Mouse (Mus musculus) lung, postnatal 0 days (tissue): ENCODE results near the gene Col9a3. TPM values are rescaled to one million over a fixed set of nuclear protein-coding genes. Genes with fewer than 3 reads are reported as not detected.

Experiments
- ATAC-seq: fragments of 200-750 bp; cut with Nextera tagmentation; 2 replicates; pipeline ENCODE4 v1.8.0; 2017; ENCODE audit warnings: moderate library complexity
- DNase-seq: peaks from one replicate; pipeline ENCODE4 v3.0.0-alpha.2; 2016; ENCODE audit warnings: low spot score
- H3K27ac ChIP-seq: fragments of 300-500 bp; sonication (generic); 2 replicates; pipeline ENCODE4 v1.5.1; 2014; ENCODE audit warnings: antibody characterized with exemption, mild to moderate bottlenecking, low read length, mixed read lengths
- H3K27me3 ChIP-seq: fragments of 300-500 bp; sonication (generic); replicated peaks from 2 replicates; pipeline ENCODE4 v1.6.1; 2014; ENCODE audit warnings: low read length, mixed read lengths; ENCODE audit not compliant: insufficient read depth
- H3K36me3 ChIP-seq: fragments of 300-500 bp; sonication (generic); 2 replicates; pipeline ENCODE4 v1.6.1; 2014; ENCODE audit warnings: low read length, mixed read lengths; ENCODE audit not compliant: insufficient read depth
- H3K4me1 ChIP-seq: fragments of 300-500 bp; sonication (generic); 2 replicates; pipeline ENCODE4 v1.6.1; 2014; ENCODE audit warnings: antibody characterized with exemption, low read depth, low read length, mixed read lengths; ENCODE audit not compliant: insufficient read depth
- H3K4me2 ChIP-seq: fragments of 300-500 bp; sonication (generic); replicated peaks from 2 replicates; pipeline ENCODE4 v1.6.1; 2014; ENCODE audit warnings: low read depth, mild to moderate bottlenecking, low read length, moderate library complexity, mixed read lengths
- H3K4me3 ChIP-seq: fragments of 300-500 bp; sonication (generic); 2 replicates; pipeline ENCODE4 v1.5.1; 2014; ENCODE audit warnings: low read depth, low read length
- H3K9ac ChIP-seq: fragments of 300-500 bp; sonication (generic); replicated peaks from 2 replicates; pipeline ENCODE4 v1.6.1; 2014; ENCODE audit warnings: low read depth, mild to moderate bottlenecking
- H3K9me3 ChIP-seq: fragments of 300-500 bp; sonication (generic); 2 replicates; pipeline ENCODE4 v1.6.1; 2016; ENCODE audit warnings: low read length, mixed read lengths
- CTCF ChIP-seq: IDR thresholded peaks from 2 replicates; pipeline ENCODE4 v1.5.1; 2016; ENCODE audit warnings: antibody characterized with exemption, mild to moderate bottlenecking
- EP300 ChIP-seq: IDR thresholded peaks from 2 replicates; pipeline ENCODE4 v1.6.1; 2016; ENCODE audit warnings: antibody characterized with exemption, mild to moderate bottlenecking, control low read depth
- WGBS: fragments of 180-500 bp; shearing (Covaris S2); extraction: QIAGEN DNeasy Blood & Tissue Kit; methylation state at CpG from one replicate; pipeline ENCODE4 v1.1.7; 2014; 5-methylcytosine and 5-hydroxymethylcytosine counted together
- polyA plus RNA-seq: library from polyadenylated mRNA; unstranded; fragments of >200 nt; fragmentation: Nextera tagmentation; extraction: Ambion mirVana; gene quantifications from 2 replicates; pipeline ENCODE4 v1.2.1, GENCODE M21; 2015

The Col9a3 gene
- polyA plus RNA-seq, 1 experiment from 2014 or later: 0.33 TPM

- ATAC-seq (peak; percentile 16; the same call in 1 of the 2 replicates), DNase-seq (no peak)
- Histone ChIP-seq H3K4me2 (no peak overlapping the region), H3K9me3 (no peaks in the 10 kb centered on the region), H3K4me1 (no peaks in the 10 kb centered on the region), H3K36me3 (no peaks in the 10 kb centered on the region), H3K9ac (no peak overlapping the region), H3K4me3 (no peak overlapping the region), H3K27me3 (no peaks in the 10 kb centered on the region), H3K27ac (no peak overlapping the region)
- TF ChIP-seq CTCF (0 out of 2 replicates have a peak, but pooled peaks have one; percentile 28), EP300 (no peak)
- 31% methylated on average over 6 of the region's 6 CpGs for WGBS
Measured at GRCm38 (mm10) chr2:180604781-180605180, 7.2 kb downstream of the Col9a3 start.

- Histone ChIP-seq H3K36me3 (no peaks in the 10 kb centered on the region), H3K4me2 (no peak overlapping the region)
- 50% methylated on average over 4 of the region's 4 CpGs for WGBS
Measured at GRCm38 (mm10) chr2:180610283-180610682, 12.7 kb downstream of the Col9a3 start.

GRCm38 (mm10) chr2:180611882-180612281, 14.3 kb downstream of the Col9a3 start:
- no peaks in the 10 kb centered on the region for H3K36me3 ChIP-seq
- H3K4me1 ChIP-seq: no peaks in the 10 kb centered on the region
- no peak overlapping the region for H3K9ac ChIP-seq
- H3K27me3 ChIP-seq: no peaks in the 10 kb centered on the region
- TF ChIP-seq CTCF (no peak), EP300 (no peak)
- no peak for ATAC-seq
- WGBS: 61% methylated on average over 2 of the region's 2 CpGs
- no peaks in the 10 kb centered on the region for H3K9me3 ChIP-seq
- no peak overlapping the region for H3K4me3 ChIP-seq
- no peak for DNase-seq
- no peak overlapping the region for H3K4me2 ChIP-seq
- H3K27ac ChIP-seq: no peak overlapping the region

More at GRCm38 (mm10) chr2:180610283-180610682, 12.7 kb downstream of the Col9a3 start:
- Histone ChIP-seq H3K4me3 (no peak overlapping the region), H3K4me1 (no peaks in the 10 kb centered on the region), H3K9me3 (no peaks in the 10 kb centered on the region), H3K27ac (no peak overlapping the region), H3K9ac (no peak overlapping the region), H3K27me3 (no peaks in the 10 kb centered on the region)
- TF ChIP-seq CTCF (no peak), EP300 (no peak)
- ATAC-seq (no peak), DNase-seq (no peak)

GRCm38 (mm10) chr2:180641576-180642554, 44.3 kb downstream of the Col9a3 start:
- Histone ChIP-seq H3K27me3 (peaks cover 20% of the 10 kb centered on the region; the same call in 1 of the 2 replicates), H3K4me3 (peak overlapping the region; percentile 15), H3K4me2 (peak overlapping the region; percentile 38), H3K36me3 (no peaks in the 10 kb centered on the region), H3K4me1 (no peaks in the 10 kb centered on the region), H3K9ac (no peak overlapping the region), H3K27ac (no peak overlapping the region), H3K9me3 (peaks cover 13% of the 10 kb centered on the region)
- TF ChIP-seq EP300: no peak
- TF ChIP-seq CTCF: no peak
- no peak for DNase-seq
- peak; percentile 52; the same call in 1 of the 2 replicates for ATAC-seq
- WGBS: 2% methylated on average over 69 of the region's 112 CpGs

GRCm38 (mm10) chr2:180642555-180643260, 45.1 kb downstream of the Col9a3 start, which contains the start of gene Tcfl5:
TSS of gene Tcfl5 (minus strand) at chr2:180642708.
- Histone ChIP-seq H3K4me1 (no peaks in the 10 kb centered on the region), H3K9me3 (peaks cover 13% of the 10 kb centered on the region), H3K36me3 (no peaks in the 10 kb centered on the region), H3K4me2 (peak within 1 kb of the TSS; percentile 38), H3K27me3 (peaks cover 20% of the 10 kb centered on the region; the same call in 1 of the 2 replicates), H3K27ac (no peak within 1 kb of the TSS), H3K4me3 (peak within 1 kb of the TSS; percentile 15), H3K9ac (no peak within 1 kb of the TSS)
- ATAC-seq (no peak), DNase-seq (no peak)
- TF ChIP-seq EP300 (no peak), CTCF (no peak)
- WGBS: 7% methylated on average over 16 of the region's 56 CpGs

GRCm38 (mm10) chr2:180643626-180644025, 46.0 kb downstream of the Col9a3 start:
- Histone ChIP-seq H3K4me2 (no peak overlapping the region), H3K4me1 (no peaks in the 10 kb centered on the region), H3K27ac (no peak overlapping the region), H3K27me3 (peaks cover 20% of the 10 kb centered on the region; the same call in 1 of the 2 replicates), H3K4me3 (no peak overlapping the region), H3K9me3 (peaks cover 13% of the 10 kb centered on the region), H3K9ac (no peak overlapping the region), H3K36me3 (no peaks in the 10 kb centered on the region)
- DNase-seq (no peak), ATAC-seq (no peak)
- no peak for TF ChIP-seq EP300
- no peak for TF ChIP-seq CTCF
